15 mouse cellular contexts compared by ENCODE assay signal in genomic region chr4:54370909-54371308, GRCm38 (mm10).
DNase-seq lines count a peak whose midpoint lies in the region; ATAC-seq and TF ChIP-seq lines count a peak whose summit lies in the region.
"Had no signal": no experiment of that assay in that cellular context is flagged by ENCODE, and none has a peak within 500 bp of the region (broad histone marks: within the 10 kb centered on the region; RNA-seq: fewer than 3 reads in every experiment).

No protein-coding gene starts in this region.

- H3K4me2 ChIP-seq in forebrain, embryonic 15.5 days (replicated peaks) = no peak overlapping the region
- H3K4me2 ChIP-seq in midbrain, embryonic 15.5 days = no peak overlapping the region
- H3K4me2 ChIP-seq: embryonic facial prominence, embryonic 15.5 days; heart, embryonic 15.5 days had no signal

- no peaks in the 10 kb centered on the region for H3K4me1 ChIP-seq in cerebellum, adult 2 months (ENCODE audit: control insufficient read depth, insufficient read depth, low read length)
- H3K4me1 ChIP-seq in embryonic facial prominence, embryonic 10.5 days = peaks cover 56% of the 10 kb centered on the region
- H3K4me1 ChIP-seq in forebrain, embryonic 15.5 days = peaks cover 17% of the 10 kb centered on the region
- H3K4me1 ChIP-seq in midbrain, embryonic 15.5 days = peaks cover 11% of the 10 kb centered on the region; the same call in 1 of the 2 replicates

- H3K9me3 ChIP-seq in embryonic facial prominence, embryonic 10.5 days = no peaks in the 10 kb centered on the region
- H3K9me3 ChIP-seq in forebrain, embryonic 15.5 days = no peaks in the 10 kb centered on the region
- no peaks in the 10 kb centered on the region for H3K9me3 ChIP-seq in midbrain, embryonic 15.5 days
- H3K9me3 ChIP-seq: embryonic facial prominence, embryonic 15.5 days; heart, embryonic 15.5 days had no signal

- TF ChIP-seq CTCF in cerebellum, adult 2 months (IDR thresholded peaks at IDR 0.05; ENCODE audit: borderline replicate concordance, insufficient read depth, low read depth, low read length) = no peak

- TF ChIP-seq POLR2A in cerebellum, adult 2 months (IDR thresholded peaks at IDR 0.05; ENCODE audit: borderline replicate concordance, insufficient read depth, low read length) = no peak

- WGBS in cerebellum, adult 2 months = 47% methylated on average over 3 of the region's 3 CpGs
- 51% methylated on average over 3 of the region's 3 CpGs for WGBS in embryonic facial prominence, embryonic 10.5 days
- 48% methylated on average over 3 of the region's 3 CpGs for WGBS in forebrain, embryonic 15.5 days
- WGBS in midbrain, embryonic 15.5 days = 39% methylated on average over 3 of the region's 3 CpGs

- H3K27ac ChIP-seq in cerebellum, adult 2 months (ENCODE audit: insufficient read depth, low read length) = peak overlapping the region; percentile 21; the same call in 1 of the 2 replicates
- H3K27ac ChIP-seq in embryonic facial prominence, embryonic 10.5 days (replicated peaks) = peak overlapping the region; percentile 70
- peak overlapping the region; percentile 64 for H3K27ac ChIP-seq in forebrain, embryonic 15.5 days (replicated peaks)
- peak overlapping the region; percentile 22; the same call in 1 of the 2 replicates for H3K27ac ChIP-seq in midbrain, embryonic 15.5 days
- H3K27ac ChIP-seq: embryonic facial prominence, embryonic 15.5 days; heart, embryonic 15.5 days; kidney, postnatal 0 days; liver, embryonic 14.5 days had no signal

- no peak overlapping the region for H3K4me3 ChIP-seq in cerebellum, adult 2 months (replicated peaks; ENCODE audit: insufficient read depth, low read depth, low read length)
- no peak overlapping the region for H3K4me3 ChIP-seq in embryonic facial prominence, embryonic 10.5 days
- H3K4me3 ChIP-seq in forebrain, embryonic 15.5 days = no peak overlapping the region
- no peak overlapping the region for H3K4me3 ChIP-seq in midbrain, embryonic 15.5 days
- H3K4me3 ChIP-seq: embryonic facial prominence, embryonic 15.5 days; heart, embryonic 15.5 days had no signal

- ATAC-seq in forebrain, embryonic 15.5 days (replicated peaks) = no peak; the same call in 1 of the 2 replicates
- ATAC-seq in midbrain, embryonic 15.5 days (replicated peaks) = 0 out of 2 replicates have a peak, but pooled peaks have one; percentile 33
- ATAC-seq: inflammation-experienced regulatory T-cells, adult 6 months had no signal

- no peaks in the 10 kb centered on the region; the same call in 1 of the 2 replicates for H3K27me3 ChIP-seq in cerebellum, adult 2 months (ENCODE audit: control insufficient read depth, insufficient read depth, low read length)
- H3K27me3 ChIP-seq in embryonic facial prominence, embryonic 10.5 days (replicated peaks; ENCODE audit: low read depth, poor library complexity, severe bottlenecking) = no peaks in the 10 kb centered on the region
- no peaks in the 10 kb centered on the region for H3K27me3 ChIP-seq in forebrain, embryonic 15.5 days
- no peaks in the 10 kb centered on the region for H3K27me3 ChIP-seq in midbrain, embryonic 15.5 days (replicated peaks)
- H3K27me3 ChIP-seq: embryonic facial prominence, embryonic 15.5 days; heart, embryonic 15.5 days had no signal

- DNase-seq in cerebellum, adult 2 months = no peak
- DNase-seq in cerebellum, adult 9-10 months = no peak
- DNase-seq in embryonic facial prominence, embryonic 10.5 days (ENCODE audit: low spot score) = no peak
- DNase-seq in right cerebral cortex, adult 18-20 months = no peak
- DNase-seq in thymus, postnatal 4 days = no peak
- DNase-seq in ovary, postnatal 14 days (ENCODE audit: low spot score) = no peak
- DNase-seq: lung, postnatal 10 days; thymus, adult 18-20 months had no signal

- no peaks in the 10 kb centered on the region for H3K36me3 ChIP-seq in embryonic facial prominence, embryonic 10.5 days (replicated peaks)
- H3K36me3 ChIP-seq in forebrain, embryonic 15.5 days = no peaks in the 10 kb centered on the region
- H3K36me3 ChIP-seq in midbrain, embryonic 15.5 days (replicated peaks) = no peaks in the 10 kb centered on the region
- H3K36me3 ChIP-seq: embryonic facial prominence, embryonic 15.5 days; heart, embryonic 15.5 days had no signal

- no peak overlapping the region for H3K9ac ChIP-seq in forebrain, embryonic 15.5 days (replicated peaks)
- no peak overlapping the region for H3K9ac ChIP-seq in midbrain, embryonic 15.5 days
- H3K9ac ChIP-seq: embryonic facial prominence, embryonic 15.5 days; heart, embryonic 15.5 days; liver, embryonic 14.5 days had no signal
